Mouse (Mus musculus) macrophage (primary cell): ENCODE measurements around the gene Arvcf. TPM values are rescaled to one million over a fixed set of nuclear protein-coding genes. Genes with fewer than 3 reads are reported as not detected.
A peak's percentile ranks its signal among the peaks of the same experiment; 100 is the strongest.

Experiments used
- H3K27ac ChIP-seq: fragments of 350-480 bp; formaldehyde crosslinking; 2 replicates; pipeline ENCODE4 v1.9.0; 2021
- H3K36me3 ChIP-seq: fragments of 350-480 bp; formaldehyde crosslinking; 2 replicates; pipeline ENCODE4 v1.9.0; 2021; ENCODE audit errors: inconsistent target
- H3K4me3 ChIP-seq: fragments of 350-480 bp; formaldehyde crosslinking; 2 replicates; pipeline ENCODE4 v1.9.0; 2021; ENCODE audit errors: inconsistent target
- H3K79me2 ChIP-seq: fragments of 350-480 bp; formaldehyde crosslinking; 2 replicates; pipeline ENCODE4 v1.9.0; 2021; ENCODE audit errors: inconsistent target
- whole genome bisulfite sequencing: methylation state at CpG from one replicate; pipeline ENCODE4 v1.1.7; 2026; ENCODE audit warnings: inconsistent platforms; ENCODE audit not compliant: missing documents; 5-methylcytosine and 5-hydroxymethylcytosine counted together
- polyA plus RNA-seq: library from polyadenylated mRNA; stranded (reverse); fragments of 250-400 nt; gene quantifications from 3 replicates; pipeline ENCODE4 v1.2.4, GENCODE M21; 2018; ENCODE audit warnings: inconsistent platforms

Gene Arvcf
- polyA plus RNA-seq, 1 experiment from 2014 or later, result 0.89 TPM

DNA sequence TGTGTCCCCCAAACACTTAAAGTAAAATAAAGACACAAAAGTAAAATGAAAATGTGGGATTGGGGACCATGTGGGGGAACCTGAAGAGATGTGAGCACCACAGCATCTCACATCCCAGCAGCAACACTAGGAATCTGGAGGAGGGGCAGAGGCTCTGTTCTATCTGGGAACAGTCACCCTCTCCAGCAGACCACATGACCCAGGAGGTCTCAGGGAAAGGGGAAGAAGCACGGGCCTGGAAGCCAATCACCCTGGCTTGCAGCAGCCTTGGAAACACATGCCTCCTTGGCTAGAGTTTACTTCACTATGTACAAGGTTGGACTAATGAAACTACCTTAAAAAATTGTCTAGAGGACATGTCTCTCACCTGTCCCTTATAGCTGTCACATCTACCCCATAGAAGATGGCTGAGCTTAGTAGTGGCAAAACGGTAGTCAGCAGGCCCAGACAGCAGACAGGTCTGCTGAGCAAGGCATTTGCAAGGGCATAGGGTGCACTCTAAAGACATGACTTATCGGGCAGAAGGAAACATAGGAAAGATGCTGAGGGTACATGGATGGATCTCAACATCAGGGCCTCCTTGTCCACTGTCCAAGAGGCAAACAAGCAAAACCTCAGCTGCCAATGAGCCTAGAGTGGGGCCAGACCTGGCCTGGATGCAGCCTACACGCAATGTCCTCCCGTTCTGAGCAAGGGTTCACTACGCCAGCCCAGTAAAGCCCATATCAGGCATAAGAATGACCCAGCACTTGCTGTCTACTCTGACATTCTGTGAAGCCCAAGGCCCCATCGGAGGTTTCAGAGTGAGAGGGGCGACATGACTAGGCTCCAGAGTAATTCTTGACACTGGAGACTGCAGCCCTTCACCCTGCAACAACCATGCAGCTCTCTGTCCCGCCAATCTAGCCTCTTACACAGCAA lies 5.1 kb upstream of the Arvcf start:
- WGBS, result 33% methylated on average over 9 of the region's 9 CpGs
- Histone ChIP-seq H3K4me3 (peak overlapping the region; percentile 84), H3K36me3 (peaks cover 7% of the 10 kb centered on the region; the same call in 1 of the 2 replicates), H3K79me2 (peaks cover 44% of the 10 kb centered on the region), H3K27ac (peak overlapping the region; percentile 38)

DNA sequence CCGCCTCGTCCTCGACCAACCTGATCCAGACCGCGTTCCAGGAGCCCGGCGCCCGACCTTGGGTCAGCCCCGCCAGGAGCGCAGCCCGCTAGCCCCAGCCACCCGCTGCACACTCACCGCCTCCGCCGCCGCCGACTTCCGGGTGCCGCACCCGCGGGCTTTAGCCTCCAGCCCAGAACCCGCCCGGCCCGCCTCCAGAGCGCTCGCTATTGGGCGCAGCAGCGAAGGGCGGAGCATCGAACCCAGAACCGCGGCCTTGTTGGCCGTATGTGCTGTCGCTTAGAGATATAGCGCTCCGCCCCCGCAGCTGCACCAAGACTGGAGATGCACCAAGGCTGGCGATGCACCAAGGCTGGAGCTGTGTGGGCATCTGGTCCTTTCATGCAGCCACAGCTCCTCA lies 4.2 kb upstream of the Arvcf start:
- H3K4me3 ChIP-seq, result peak overlapping the region; percentile 84
- WGBS, result under 1% methylated on average over 38 of the region's 38 CpGs
- peak overlapping the region; percentile 38; the same call in 1 of the 2 replicates for H3K27ac ChIP-seq
- peaks cover 44% of the 10 kb centered on the region for H3K79me2 ChIP-seq
- no peaks in the 10 kb centered on the region for H3K36me3 ChIP-seq

DNA sequence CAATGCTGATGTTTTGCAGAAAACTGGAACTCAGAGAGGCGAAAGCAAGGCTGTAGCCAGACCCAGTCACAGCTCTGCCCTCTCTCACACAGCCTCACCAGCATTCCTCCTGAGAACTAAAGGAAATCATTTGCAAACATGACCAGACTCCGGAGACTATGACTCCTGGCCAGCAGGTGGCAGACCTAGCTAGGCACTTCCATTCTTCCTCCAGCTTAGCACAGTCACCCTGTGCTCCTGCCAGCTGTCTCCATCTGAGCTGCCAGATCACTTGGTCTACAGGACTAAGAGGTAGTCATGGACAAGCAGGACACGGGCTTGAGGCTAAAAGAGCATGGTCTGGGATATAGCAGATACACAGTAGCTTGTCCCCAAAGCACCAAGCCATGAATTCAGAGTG lies 2.7 kb upstream of the Arvcf start:
- no peak overlapping the region for H3K4me3 ChIP-seq
- WGBS, result 0% methylated on average over 3 of the region's 3 CpGs
- H3K36me3 ChIP-seq, result no peaks in the 10 kb centered on the region
- H3K79me2 ChIP-seq, result peaks cover 33% of the 10 kb centered on the region
- no peak overlapping the region for H3K27ac ChIP-seq

DNA sequence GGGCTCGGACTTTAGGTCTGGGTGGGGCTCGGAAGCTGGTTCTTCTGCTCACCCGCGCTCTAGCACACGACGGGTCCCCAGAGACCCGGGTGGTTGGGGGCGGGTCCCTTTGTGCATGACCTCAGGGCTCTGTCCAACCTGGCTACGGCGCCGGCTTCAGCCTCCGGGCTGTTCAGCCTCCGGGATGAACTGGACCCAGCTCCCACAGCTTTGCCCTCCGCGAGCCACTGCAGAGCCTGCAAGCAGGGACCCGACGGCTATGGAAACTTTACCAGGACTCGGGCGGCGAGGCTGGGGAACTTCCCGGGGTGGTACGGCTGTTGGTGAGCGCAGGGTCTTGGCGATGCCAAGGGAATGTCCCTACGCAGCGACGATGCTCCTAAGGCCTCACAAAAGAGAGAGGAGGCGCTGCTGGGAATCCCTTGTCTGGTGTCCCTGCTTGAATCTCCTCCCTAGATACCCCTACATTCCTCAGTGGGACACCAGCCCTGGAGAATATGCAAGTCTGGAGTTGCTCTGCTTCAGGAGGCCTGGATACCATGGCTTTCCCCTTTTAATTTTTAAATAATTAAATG lies 706 bp downstream of the Arvcf start:
- Histone ChIP-seq H3K36me3 (no peaks in the 10 kb centered on the region), H3K4me3 (no peak overlapping the region), H3K79me2 (no peaks in the 10 kb centered on the region), H3K27ac (no peak overlapping the region)
- 10% methylated on average over 28 of the region's 28 CpGs for WGBS

DNA sequence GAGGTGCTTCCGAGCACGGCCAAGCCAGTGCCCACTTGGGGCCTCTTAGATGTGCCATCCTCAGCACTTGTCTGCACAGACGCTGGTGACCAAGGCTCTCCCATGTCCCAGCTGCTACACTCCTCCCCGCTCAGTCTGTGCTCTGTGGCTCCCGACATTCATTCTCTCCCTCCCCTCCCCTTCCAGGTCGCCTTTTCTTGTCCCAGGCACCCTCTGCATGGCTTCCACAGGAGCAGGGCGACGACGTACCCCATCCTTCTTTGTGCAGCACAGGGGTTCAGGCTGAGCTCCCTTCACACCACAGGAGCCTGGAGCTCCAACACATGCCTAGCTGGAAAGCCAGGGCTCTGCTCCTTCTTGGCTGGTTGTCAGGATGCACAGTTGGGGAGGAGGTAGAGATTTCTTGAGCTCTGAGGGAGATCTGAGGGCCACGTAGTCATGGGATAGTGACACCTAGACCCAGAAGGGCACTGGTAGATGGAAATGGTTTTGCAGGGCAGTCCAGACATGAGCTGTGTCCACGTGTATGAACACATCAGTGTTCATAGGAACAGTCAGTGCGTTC lies 1.9 kb downstream of the Arvcf start:
- 92% methylated on average over 12 of the region's 12 CpGs for WGBS
- H3K4me3 ChIP-seq, result no peak overlapping the region
- no peaks in the 10 kb centered on the region for H3K79me2 ChIP-seq
- H3K36me3 ChIP-seq, result no peaks in the 10 kb centered on the region
- H3K27ac ChIP-seq, result no peak overlapping the region

DNA sequence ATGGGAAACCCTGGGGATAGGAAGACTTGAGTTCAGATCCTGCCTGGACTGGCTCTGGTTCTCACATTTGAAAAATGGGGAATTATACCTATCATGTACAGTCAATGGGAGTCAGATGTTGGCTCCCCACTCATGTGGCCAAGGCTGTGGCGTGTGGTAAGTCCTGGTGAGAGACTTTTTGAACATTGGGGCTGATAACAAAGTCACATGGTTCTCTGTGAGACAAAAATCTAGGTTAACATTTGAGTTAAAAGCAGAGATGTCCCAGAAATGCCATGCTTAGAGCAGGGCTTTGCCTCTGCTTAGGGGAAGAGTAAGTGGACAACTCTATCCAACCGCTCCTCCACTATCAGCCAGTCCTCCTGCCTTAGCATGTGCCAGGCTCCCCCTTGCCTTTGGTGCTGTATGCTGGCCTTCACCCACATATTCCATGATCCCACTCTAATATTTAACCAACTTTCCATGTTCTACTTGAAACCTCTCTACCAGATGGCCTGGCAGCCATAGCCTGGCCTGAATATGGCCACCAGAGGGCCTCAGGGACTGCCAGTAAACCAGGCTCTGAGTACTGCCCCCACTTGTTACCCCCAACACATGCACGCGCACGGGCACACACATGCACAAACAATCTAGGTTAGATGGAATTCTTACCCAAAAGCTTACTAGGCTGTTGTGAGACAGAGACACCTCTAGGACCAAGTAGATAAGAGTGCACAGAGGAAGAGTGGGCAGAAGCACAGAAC lies 3.5 kb downstream of the Arvcf start:
- Histone ChIP-seq H3K79me2 (no peaks in the 10 kb centered on the region), H3K4me3 (no peak overlapping the region), H3K36me3 (no peaks in the 10 kb centered on the region), H3K27ac (no peak overlapping the region)
- WGBS, result 64% methylated on average over 5 of the region's 5 CpGs

DNA sequence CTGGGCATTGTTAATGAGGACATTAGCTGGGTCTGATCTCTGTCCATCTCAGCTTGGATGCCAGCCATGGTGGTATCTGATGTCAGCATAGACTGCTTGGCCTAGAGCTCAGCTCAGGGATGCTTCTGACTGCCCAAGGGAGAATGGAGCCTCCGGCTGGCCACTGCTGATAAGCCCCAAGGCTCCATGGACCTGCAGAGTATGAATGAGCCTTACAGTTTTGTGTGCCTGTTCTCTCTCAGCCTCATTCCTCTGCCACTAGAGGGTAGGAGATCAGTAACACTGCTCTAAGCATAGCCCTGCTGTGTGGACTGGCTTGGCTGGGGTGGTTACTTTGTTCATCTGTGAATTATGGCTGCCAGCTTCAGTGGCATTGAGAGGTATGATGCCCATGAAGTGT lies 5.1 kb downstream of the Arvcf start:
- Histone ChIP-seq H3K27ac (no peak overlapping the region), H3K4me3 (no peak overlapping the region), H3K79me2 (no peaks in the 10 kb centered on the region), H3K36me3 (no peaks in the 10 kb centered on the region)
- 79% methylated on average over 1 of the region's 1 CpGs for WGBS

DNA sequence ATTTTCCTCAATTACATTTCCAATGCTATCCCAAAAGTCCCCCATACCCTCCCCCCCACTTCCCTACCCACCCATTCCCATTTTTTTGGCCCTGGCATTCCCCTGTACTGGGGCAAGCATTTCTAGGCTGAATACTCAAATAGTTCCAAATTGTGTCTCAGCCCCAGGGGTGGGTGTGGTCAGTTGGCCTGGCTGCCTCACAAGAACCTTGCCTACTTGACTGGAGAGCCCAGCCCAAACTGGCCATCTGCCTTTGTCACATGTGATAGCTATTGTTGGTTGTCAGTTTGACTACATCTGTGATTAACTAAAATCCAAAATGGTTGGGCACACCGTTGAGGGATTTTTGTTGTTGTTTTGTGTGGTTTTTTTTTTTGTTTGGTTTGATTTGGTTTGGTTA lies 9.0 kb downstream of the Arvcf start:
- 70% methylated on average over 1 of the region's 1 CpGs for WGBS

DNA sequence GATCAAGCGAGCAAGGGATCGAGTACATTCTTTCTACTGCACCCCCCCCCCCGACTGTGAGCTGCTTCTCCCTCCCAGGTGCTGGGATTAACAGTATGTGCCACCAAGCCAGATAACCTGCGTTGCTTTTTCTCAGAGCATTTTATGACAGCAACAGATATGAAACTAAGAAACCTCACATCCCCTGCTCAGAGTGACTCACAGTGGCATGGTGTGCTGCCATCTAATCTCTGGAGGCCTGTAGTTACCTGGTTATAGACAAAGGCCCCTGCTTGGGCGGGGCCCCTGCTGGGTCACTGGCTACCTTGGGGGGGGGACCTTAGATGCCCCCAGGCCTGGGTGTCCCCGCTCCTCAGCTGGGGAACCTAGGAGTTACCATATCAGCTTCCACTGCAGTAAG lies 10.0 kb downstream of the Arvcf start:
- Histone ChIP-seq H3K27ac (no peak overlapping the region), H3K4me3 (no peak overlapping the region), H3K79me2 (no peaks in the 10 kb centered on the region), H3K36me3 (no peaks in the 10 kb centered on the region)
- 89% methylated on average over 6 of the region's 6 CpGs for WGBS

More for the DNA sequence above, 9.0 kb downstream of the Arvcf start:
- Histone ChIP-seq H3K36me3 (no peaks in the 10 kb centered on the region), H3K27ac (no peak overlapping the region), H3K79me2 (no peaks in the 10 kb centered on the region), H3K4me3 (no peak overlapping the region)

DNA sequence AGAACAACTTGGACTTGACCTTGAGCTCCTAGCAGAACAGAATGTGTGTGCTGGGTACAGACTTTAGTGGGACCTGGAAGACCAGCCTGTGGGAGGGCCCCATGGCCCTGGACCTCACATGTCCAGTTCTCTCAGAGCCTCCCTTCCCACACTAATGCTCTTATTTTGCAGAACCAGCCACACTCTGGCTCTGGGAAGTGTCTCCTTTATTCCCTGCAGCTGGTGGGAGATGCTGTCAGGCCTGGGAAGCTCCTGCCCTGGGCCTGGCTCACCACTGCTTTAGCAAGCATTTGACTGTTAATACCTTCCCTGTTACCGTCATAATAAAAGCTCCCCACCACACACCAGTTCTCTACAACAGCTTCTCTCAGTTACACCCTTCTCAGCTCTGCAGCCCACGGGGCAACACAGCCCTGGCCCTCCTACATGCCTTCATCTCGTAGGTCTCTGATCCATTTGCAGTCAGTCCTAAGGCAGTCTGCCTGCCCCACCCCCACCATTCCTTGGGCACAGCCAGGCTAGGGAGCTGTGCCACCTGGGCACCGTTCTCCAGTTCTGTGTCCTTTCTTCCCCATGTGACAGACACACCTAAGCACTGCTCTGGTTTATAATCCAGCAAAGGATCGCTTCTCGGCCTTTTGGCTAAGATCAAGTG lies 12.3 kb downstream of the Arvcf start:
- WGBS, result 98% methylated on average over 6 of the region's 6 CpGs
- no peak overlapping the region for H3K4me3 ChIP-seq
- no peak overlapping the region for H3K27ac ChIP-seq
- no peaks in the 10 kb centered on the region for H3K79me2 ChIP-seq
- H3K36me3 ChIP-seq, result no peaks in the 10 kb centered on the region

DNA sequence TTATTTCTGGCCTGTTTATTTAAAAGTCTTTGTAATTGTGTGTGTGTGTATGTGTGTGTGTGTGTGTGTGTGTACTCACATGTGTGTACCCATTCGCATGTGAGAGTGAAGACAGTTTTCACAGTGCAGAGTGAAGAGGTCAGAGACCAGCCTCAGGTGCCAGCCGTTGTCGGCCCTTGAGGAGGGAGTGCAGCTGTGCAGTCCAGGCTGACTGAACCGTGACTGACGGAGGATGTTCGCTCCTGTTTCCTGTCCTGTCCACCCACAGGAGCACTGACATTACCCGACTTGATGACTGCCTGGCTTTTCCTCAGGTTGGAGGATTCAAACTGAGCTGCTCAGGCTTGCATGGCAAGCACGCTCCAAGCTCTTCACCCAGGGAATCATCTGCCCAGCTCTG lies 15.0 kb downstream of the Arvcf start:
- Histone ChIP-seq H3K79me2 (no peaks in the 10 kb centered on the region), H3K36me3 (no peaks in the 10 kb centered on the region), H3K27ac (no peak overlapping the region), H3K4me3 (no peak overlapping the region)
- 89% methylated on average over 8 of the region's 8 CpGs for WGBS

DNA sequence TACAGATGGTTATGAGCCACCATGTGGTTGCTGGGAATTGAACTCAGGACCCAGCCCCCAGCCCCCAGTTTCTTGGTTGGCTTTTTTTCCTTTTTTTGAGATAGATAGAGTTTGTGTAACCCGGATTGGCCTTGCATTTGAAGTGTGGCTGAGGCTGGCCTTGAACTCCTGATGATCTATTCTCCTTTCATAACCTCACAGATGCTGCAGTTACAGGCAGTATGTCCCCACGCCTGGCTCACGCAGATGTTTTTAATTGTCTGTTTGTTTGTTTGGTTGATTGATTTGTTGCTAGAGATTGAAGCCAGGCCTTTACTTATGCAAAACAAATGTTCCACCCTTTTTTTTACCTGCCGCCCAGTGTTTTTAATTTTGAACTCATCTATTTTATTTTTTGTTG lies 18.9 kb downstream of the Arvcf start:
- H3K36me3 ChIP-seq, result no peaks in the 10 kb centered on the region
- 96% methylated on average over 4 of the region's 4 CpGs for WGBS
- H3K27ac ChIP-seq, result no peak overlapping the region
- H3K4me3 ChIP-seq, result no peak overlapping the region
- no peaks in the 10 kb centered on the region for H3K79me2 ChIP-seq

DNA sequence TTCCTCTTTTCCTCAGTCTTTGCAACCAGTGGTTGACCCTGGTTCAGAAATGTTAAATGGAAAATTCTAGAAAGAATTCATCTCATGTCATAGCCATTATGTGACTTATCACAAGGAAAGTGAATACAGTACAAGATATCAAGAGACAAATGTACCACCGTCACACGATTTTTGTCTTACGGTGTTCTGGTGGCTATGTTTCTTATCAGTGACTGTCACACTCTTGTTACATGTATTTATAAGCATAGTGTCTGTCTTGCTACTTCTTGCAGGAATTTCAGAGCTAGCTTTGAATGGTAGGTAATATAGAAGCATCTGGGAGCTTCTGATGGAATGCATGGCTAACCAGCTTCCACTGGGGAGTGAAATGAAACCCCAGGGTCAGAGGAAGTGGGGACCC lies 22.2 kb downstream of the Arvcf start:
- WGBS, result 93% methylated on average over 3 of the region's 3 CpGs
- no peak overlapping the region for H3K27ac ChIP-seq
- no peaks in the 10 kb centered on the region for H3K79me2 ChIP-seq
- no peak overlapping the region for H3K4me3 ChIP-seq
- no peaks in the 10 kb centered on the region for H3K36me3 ChIP-seq

DNA sequence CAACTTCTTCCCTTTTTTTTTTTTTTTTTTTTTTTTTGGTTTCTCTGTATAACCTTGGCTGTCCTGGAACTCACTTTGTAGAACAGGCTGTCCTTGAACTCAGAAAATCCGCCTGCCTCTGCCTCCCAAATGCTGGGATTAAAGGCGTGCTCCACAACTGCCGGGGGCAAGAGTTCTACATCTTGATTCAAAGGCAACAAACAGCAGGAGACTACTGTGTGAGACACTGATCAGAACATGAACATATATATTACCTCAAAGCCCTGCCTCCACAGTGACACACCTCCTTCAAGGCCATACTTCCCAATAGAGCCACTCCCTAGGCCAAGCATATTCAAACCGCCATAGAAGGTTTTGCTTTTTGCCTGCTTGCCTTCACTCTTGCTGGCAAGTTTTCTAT lies 25.6 kb downstream of the Arvcf start:
- no peak overlapping the region for H3K27ac ChIP-seq
- no peak overlapping the region for H3K4me3 ChIP-seq
- 94% methylated on average over 4 of the region's 4 CpGs for WGBS
- no peaks in the 10 kb centered on the region for H3K36me3 ChIP-seq
- no peaks in the 10 kb centered on the region for H3K79me2 ChIP-seq
